Mouse (Mus musculus) kidney, postnatal 0 days (tissue): ENCODE measurements around the gene Hc. TPM values are rescaled to one million over a fixed set of nuclear protein-coding genes. Genes with fewer than 3 reads are reported as not detected.

Experiments
- ATAC-seq: fragments of 200-750 bp; cut with Nextera tagmentation; replicated peaks from 2 replicates; pipeline ENCODE4 v1.8.0; 2017; ENCODE audit warnings: low read depth, moderate number of reproducible peaks, moderate TSS enrichment, moderate library complexity; ENCODE audit not compliant: low FRiP score
- DNase-seq: peaks from one replicate; pipeline ENCODE4 v3.0.0-alpha.2; 2016; ENCODE audit warnings: low spot score
- H3K27ac ChIP-seq: fragments of 300-500 bp; sonication (generic); 2 replicates; pipeline ENCODE4 v1.5.1; 2014; ENCODE audit warnings: mild to moderate bottlenecking
- H3K27me3 ChIP-seq: fragments of 300-500 bp; sonication (generic); 2 replicates; pipeline ENCODE4 v1.6.1; 2014; ENCODE audit warnings: low read length, mixed read lengths; ENCODE audit not compliant: insufficient read depth
- H3K36me3 ChIP-seq: fragments of 300-500 bp; sonication (generic); 2 replicates; pipeline ENCODE4 v1.6.1; 2014; ENCODE audit warnings: low read length, mixed read lengths; ENCODE audit not compliant: insufficient read depth
- H3K4me1 ChIP-seq: fragments of 300-500 bp; sonication (generic); replicated peaks from 2 replicates; pipeline ENCODE4 v1.6.1; 2014; ENCODE audit warnings: antibody characterized with exemption, low read length, mixed read lengths; ENCODE audit not compliant: insufficient read depth
- H3K4me2 ChIP-seq: fragments of 300-500 bp; sonication (generic); 2 replicates; pipeline ENCODE4 v1.6.1; 2014; ENCODE audit warnings: mild to moderate bottlenecking, low read length, moderate library complexity, mixed read lengths
- H3K4me3 ChIP-seq: fragments of 300-500 bp; sonication (generic); replicated peaks from 2 replicates; pipeline ENCODE4 v1.5.1; 2014; ENCODE audit warnings: low read depth, low read length
- H3K9ac ChIP-seq: fragments of 300-500 bp; sonication (generic); 2 replicates; pipeline ENCODE4 v1.6.1; 2014; ENCODE audit warnings: low read depth, low read length
- H3K9me3 ChIP-seq: fragments of 300-500 bp; sonication (generic); replicated peaks from 2 replicates; pipeline ENCODE4 v1.6.1; 2016; ENCODE audit warnings: low read length, inconsistent platforms, mixed read lengths
- CTCF ChIP-seq: IDR thresholded peaks from 2 replicates; pipeline ENCODE4 v1.5.1; 2016; ENCODE audit warnings: antibody characterized with exemption, low read depth, mild to moderate bottlenecking, moderate library complexity
- WGBS: fragments of 180-500 bp; shearing (Covaris S2); extraction: QIAGEN DNeasy Blood & Tissue Kit; methylation state at CpG from one replicate; pipeline ENCODE4 v1.1.7; 2014; 5-methylcytosine and 5-hydroxymethylcytosine counted together
- polyA plus RNA-seq: library from polyadenylated mRNA; unstranded; fragments of >200 nt; fragmentation: Nextera tagmentation; extraction: Ambion mirVana; gene quantifications from 2 replicates; pipeline ENCODE4 v1.2.1, GENCODE M21; 2015

Gene Hc
- polyA plus RNA-seq, 1 experiment from 2014 or later, result 0.16 TPM

GRCm38 (mm10) chr2:34996506-34996905, 64.7 kb downstream of the Hc start:
- H3K9ac ChIP-seq, result no peak overlapping the region
- H3K9me3 ChIP-seq, result no peaks in the 10 kb centered on the region
- 92% methylated on average over 5 of the region's 5 CpGs for WGBS
- no peaks in the 10 kb centered on the region for H3K4me1 ChIP-seq
- TF ChIP-seq CTCF, result no peak
- no peaks in the 10 kb centered on the region for H3K27me3 ChIP-seq
- no peak overlapping the region for H3K27ac ChIP-seq
- ATAC-seq (no peak), DNase-seq (no peak)
- H3K4me3 ChIP-seq, result no peak overlapping the region
- no peak overlapping the region for H3K4me2 ChIP-seq
- H3K36me3 ChIP-seq, result no peaks in the 10 kb centered on the region

- Histone ChIP-seq H3K4me3 (no peak overlapping the region), H3K27me3 (no peaks in the 10 kb centered on the region), H3K4me1 (no peaks in the 10 kb centered on the region), H3K9ac (no peak overlapping the region), H3K4me2 (no peak overlapping the region), H3K9me3 (no peaks in the 10 kb centered on the region), H3K36me3 (no peaks in the 10 kb centered on the region), H3K27ac (no peak overlapping the region)
- WGBS, result 77% methylated on average over 5 of the region's 5 CpGs
- ATAC-seq, result no peak
- DNase-seq, result no peak
- TF ChIP-seq CTCF, result no peak
These were observed 67.4 kb downstream of the Hc start for GRCm38 (mm10) chr2:34993696-34994356.

DNA sequence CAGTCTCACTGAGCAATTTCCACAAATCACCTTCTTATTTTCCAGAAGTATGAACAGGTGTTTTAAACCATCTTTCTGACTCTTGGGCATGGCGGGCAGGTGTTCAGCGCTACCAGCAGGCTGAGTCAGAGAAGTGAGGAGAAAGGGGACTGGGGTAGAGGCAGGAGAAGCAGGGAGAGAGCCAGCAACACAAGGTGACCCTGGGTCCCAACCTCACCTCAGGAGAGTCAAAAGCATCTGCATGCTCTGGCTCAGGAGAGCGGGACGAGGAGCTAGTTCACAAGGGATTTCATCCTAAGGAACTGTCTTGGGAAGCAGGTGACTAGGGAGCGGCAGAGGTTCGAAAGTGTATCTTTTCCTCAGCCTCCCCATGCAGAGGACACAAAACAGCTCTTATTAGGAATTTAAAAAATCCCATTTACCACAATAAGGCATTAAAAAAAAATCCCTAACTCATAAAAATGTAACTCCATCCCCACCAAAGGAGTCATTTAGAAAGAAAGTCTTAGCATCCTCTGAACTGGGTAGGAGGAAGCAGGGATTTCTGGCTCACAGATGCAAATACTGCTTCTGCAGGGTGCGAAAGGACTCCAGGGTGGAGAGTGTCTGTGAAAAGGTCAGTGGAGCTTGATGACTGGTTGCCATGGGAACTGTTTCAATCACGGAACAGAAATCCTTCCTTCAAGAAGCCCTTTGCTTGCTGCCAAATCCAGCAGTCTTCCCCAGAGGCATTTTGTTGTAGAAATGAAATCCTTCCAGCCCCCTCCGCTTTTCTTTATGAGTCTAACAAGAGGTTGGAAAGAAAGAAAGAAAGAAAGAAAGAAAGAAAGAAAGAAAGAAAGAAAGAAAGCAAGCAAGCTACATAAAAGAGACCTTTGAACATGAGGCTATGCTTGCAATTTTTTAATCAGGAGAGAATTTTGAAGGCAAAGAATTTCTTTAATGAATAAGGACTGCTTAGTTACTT, 68.2 kb downstream of the Hc start:
- ATAC-seq (no peak), DNase-seq (peak; percentile 54)
- Histone ChIP-seq H3K9me3 (no peaks in the 10 kb centered on the region), H3K4me3 (no peak overlapping the region), H3K4me1 (no peaks in the 10 kb centered on the region), H3K36me3 (no peaks in the 10 kb centered on the region), H3K9ac (no peak overlapping the region), H3K27ac (no peak overlapping the region), H3K4me2 (no peak overlapping the region), H3K27me3 (no peaks in the 10 kb centered on the region)
- TF ChIP-seq CTCF, result no peak
- WGBS, result 24% methylated on average over 9 of the region's 9 CpGs

GRCm38 (mm10) chr2:34991966-34992365, 69.3 kb downstream of the Hc start:
- H3K4me2 ChIP-seq, result no peak overlapping the region
- H3K9me3 ChIP-seq, result no peaks in the 10 kb centered on the region
- ATAC-seq (no peak), DNase-seq (no peak)
- no peaks in the 10 kb centered on the region for H3K4me1 ChIP-seq
- H3K27me3 ChIP-seq, result no peaks in the 10 kb centered on the region
- WGBS, result 70% methylated on average over 3 of the region's 3 CpGs
- H3K9ac ChIP-seq, result no peak overlapping the region
- TF ChIP-seq CTCF, result no peak
- no peaks in the 10 kb centered on the region for H3K36me3 ChIP-seq
- H3K27ac ChIP-seq, result no peak overlapping the region
- H3K4me3 ChIP-seq, result no peak overlapping the region

GRCm38 (mm10) chr2:34989749-34990148, 71.5 kb downstream of the Hc start:
- Histone ChIP-seq H3K4me1 (no peaks in the 10 kb centered on the region), H3K4me2 (no peak overlapping the region), H3K27me3 (no peaks in the 10 kb centered on the region), H3K9me3 (no peaks in the 10 kb centered on the region), H3K4me3 (no peak overlapping the region), H3K9ac (no peak overlapping the region), H3K27ac (no peak overlapping the region), H3K36me3 (no peaks in the 10 kb centered on the region)
- no peak for TF ChIP-seq CTCF
- ATAC-seq, result no peak
- peak; percentile 22 for DNase-seq
- 55% methylated on average over 1 of the region's 1 CpGs for WGBS

DNA sequence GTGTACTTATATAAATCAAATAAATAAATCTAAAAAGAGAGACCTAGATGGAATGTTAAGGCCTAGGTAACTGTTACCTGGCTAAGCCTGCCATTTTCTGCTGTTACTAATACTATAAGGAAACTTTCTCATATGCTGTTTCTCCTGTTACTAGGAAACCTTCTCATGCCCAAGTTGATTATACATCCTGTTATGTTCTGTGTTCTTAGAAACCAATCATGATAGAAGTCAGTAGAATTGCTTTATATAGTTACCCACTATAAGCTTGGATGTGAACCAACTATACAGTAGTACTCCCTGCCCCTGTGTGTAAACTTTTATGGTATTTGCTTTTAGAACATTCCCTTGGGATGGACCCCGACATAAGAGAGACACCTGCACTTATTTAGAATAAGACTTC, 73.6 kb downstream of the Hc start:
- no peak for TF ChIP-seq CTCF
- no peaks in the 10 kb centered on the region for H3K36me3 ChIP-seq
- H3K9me3 ChIP-seq, result no peaks in the 10 kb centered on the region
- no peaks in the 10 kb centered on the region for H3K27me3 ChIP-seq
- no peak overlapping the region for H3K4me2 ChIP-seq
- ATAC-seq (no peak), DNase-seq (no peak)
- no peak overlapping the region for H3K4me3 ChIP-seq
- WGBS, result 59% methylated on average over 1 of the region's 1 CpGs
- peaks cover 5% of the 10 kb centered on the region; the same call in 1 of the 2 replicates for H3K4me1 ChIP-seq
- no peak overlapping the region for H3K27ac ChIP-seq
- no peak overlapping the region for H3K9ac ChIP-seq
